Mouse (Mus musculus) ES-E14 (cell line): Measurements from ENCODE around the gene Tti1. TPM values are rescaled to one million over a fixed set of nuclear protein-coding genes. Genes with fewer than 3 reads are reported as not detected.

ENCODE experiments used
- DNase-seq: peaks from one replicate; pipeline ENCODE4 v3.0.0-alpha.2; 2013; ENCODE audit warnings: low read depth, low spot score
- H3K27ac ChIP-seq: 2 replicates; pipeline ENCODE4 v1.5.1; 2012; ENCODE audit warnings: low read depth, mild to moderate bottlenecking, low read length, moderate library complexity, mixed read lengths; ENCODE audit not compliant: poor library complexity, insufficient read depth, severe bottlenecking
- H3K36me3 ChIP-seq: 2 replicates; pipeline ENCODE4 v1.6.1; 2012; ENCODE audit warnings: mild to moderate bottlenecking, low read length, moderate library complexity, mixed read lengths; ENCODE audit not compliant: control insufficient read depth, poor library complexity, insufficient read depth, severe bottlenecking
- H3K4me1 ChIP-seq, 2 experiments: fragments of 150-350 bp in 1 of 2; sonication (generic) in 1 of 2; 2 replicates each; pipeline ENCODE4 v1.6.1; 2012; ENCODE audit warnings: low read length in 2 of 2, mild to moderate bottlenecking in 1 of 2, mixed read lengths in 1 of 2; ENCODE audit not compliant: control insufficient read depth in 2 of 2, insufficient read depth in 2 of 2, poor library complexity in 1 of 2
- H3K4me3 ChIP-seq, 2 experiments: fragments of 150-350 bp in 1 of 2; sonication (generic) in 1 of 2; 2 replicates each; pipeline ENCODE4 v1.5.1; 2012; ENCODE audit warnings: low read length in 2 of 2, low read depth in 1 of 2, mild to moderate bottlenecking in 1 of 2, mixed read lengths in 1 of 2; ENCODE audit not compliant: insufficient read depth in 1 of 2, poor library complexity in 1 of 2, severe bottlenecking in 1 of 2
- H3K9ac ChIP-seq: 2 replicates; pipeline ENCODE4 v1.6.1; 2012; ENCODE audit warnings: low read depth, mild to moderate bottlenecking, low read length, mixed read lengths; ENCODE audit not compliant: poor library complexity, insufficient read depth, severe bottlenecking
- H3K9me3 ChIP-seq: fragments of 150-350 bp; sonication (generic); 2 replicates; pipeline ENCODE4 v1.6.1; 2012; ENCODE audit warnings: low read depth, mild to moderate bottlenecking, low read length; ENCODE audit not compliant: control insufficient read depth, insufficient read depth
- CHD2 ChIP-seq: IDR thresholded peaks from 2 replicates; pipeline ENCODE4 v1.6.1; 2014; ENCODE audit warnings: mild to moderate bottlenecking, low read depth, low read length, inconsistent platforms
- HCFC1 ChIP-seq: IDR thresholded peaks from 2 replicates; pipeline ENCODE4 v1.6.1; 2012; ENCODE audit warnings: low read length, inconsistent platforms, borderline replicate concordance; ENCODE audit not compliant: insufficient read depth
- MAFK ChIP-seq: IDR thresholded peaks from 2 replicates; pipeline ENCODE4 v1.6.1; 2014; ENCODE audit warnings: mild to moderate bottlenecking, low read depth, low read length, inconsistent platforms; ENCODE audit not compliant: insufficient read depth
- ZC3H11A ChIP-seq: IDR thresholded peaks from 2 replicates; pipeline ENCODE4 v1.6.1; 2012; ENCODE audit warnings: low read depth, mild to moderate bottlenecking, inconsistent platforms, low read length, borderline replicate concordance
- ZNF384 ChIP-seq: IDR thresholded peaks from 2 replicates; pipeline ENCODE4 v1.6.1; 2012; ENCODE audit warnings: low read depth, low read length, inconsistent platforms
- in situ Hi-C, 2 experiments: fragments of 600-800 bp; cut with MboI; formaldehyde crosslinking; loops; one replicate each; pipeline ENCODE4 v1.15.1; 2025; ENCODE audit warnings: low sequenced_read_pairs in 2 of 2, inconsistent platforms in 1 of 2; ENCODE audit not compliant: unreplicated experiment in 2 of 2
- total RNA-seq: library from RNA; depleted of rRNA; stranded (reverse); fragments of 300-350 nt; gene quantifications from 2 replicates; pipeline ENCODE4 v1.2.3, GENCODE M21; 2012

Gene Tti1
- total RNA-seq, 1 experiment = 25.3 TPM

DNA sequence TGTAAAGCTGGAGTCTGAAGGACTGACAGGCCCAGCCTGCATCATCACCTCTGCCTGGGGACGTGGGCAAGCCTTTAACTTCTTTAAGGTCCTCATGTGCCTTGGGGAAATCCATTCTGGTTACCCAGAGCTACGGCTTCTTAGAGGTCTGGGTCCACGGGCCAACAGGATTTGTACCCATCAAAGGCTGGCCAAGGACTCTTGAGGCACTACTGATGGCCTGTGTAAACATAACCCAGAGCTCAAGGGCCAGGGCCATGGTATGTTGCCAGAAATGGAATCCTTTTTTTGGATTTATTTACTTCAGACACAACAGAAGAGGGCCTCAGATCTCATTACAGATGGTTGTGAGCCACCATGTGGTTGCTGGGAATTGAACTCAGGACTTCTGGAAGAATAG lies 45.5 kb downstream of the Tti1 start:
- DNase-seq = no peak
- in situ Hi-C loops = loop anchor here in 1 of 2 experiments (25.0 kb wide), 1 partner anchor 370 kb away; no protein-coding TSS in a partner anchor

DNA sequence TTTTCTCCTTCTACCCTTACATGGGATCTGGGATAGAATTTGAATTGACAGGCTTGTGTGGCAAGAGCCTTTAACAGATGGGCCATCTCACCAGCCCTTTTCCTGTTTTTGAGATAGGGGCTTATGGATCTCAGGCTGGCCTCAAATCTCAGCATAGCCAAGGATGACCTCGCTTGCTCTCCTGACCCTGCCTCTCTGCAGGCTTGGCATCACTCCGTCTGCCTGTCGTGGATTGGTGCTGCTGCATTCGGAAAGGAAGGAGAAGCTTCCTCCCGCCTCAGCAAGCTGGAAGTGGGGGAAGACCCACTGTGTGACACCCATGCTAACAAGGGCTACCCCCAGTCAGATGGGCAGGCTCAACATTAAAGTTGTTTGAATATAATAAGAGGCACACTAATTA lies 49.0 kb downstream of the Tti1 start:
- no peak for DNase-seq
- Histone ChIP-seq H3K9me3 (no peaks in the 10 kb centered on the region), H3K27ac (no peak overlapping the region), H3K4me3 (no peak overlapping the region), H3K9ac (no peak overlapping the region), H3K4me1 (peaks cover 0 to 17% of the 10 kb centered on the region in 2 experiments; a peak in 3 of 4 replicates), H3K36me3 (no peaks in the 10 kb centered on the region)
- in situ Hi-C loops = loop anchor here in 1 of 2 experiments (25.0 kb wide), 1 partner anchor 367 kb away; no protein-coding TSS in a partner anchor
- TF ChIP-seq HCFC1 = no peak
- no peak for TF ChIP-seq MAFK
- TF ChIP-seq ZC3H11A = no peak
- no peak for TF ChIP-seq ZNF384
- TF ChIP-seq CHD2 = no peak

More for the DNA sequence above, 45.5 kb downstream of the Tti1 start:
- Histone ChIP-seq H3K27ac (no peak overlapping the region), H3K4me3 (no peak overlapping the region), H3K9me3 (no peaks in the 10 kb centered on the region), H3K36me3 (no peaks in the 10 kb centered on the region), H3K9ac (no peak overlapping the region), H3K4me1 (no peaks in the 10 kb centered on the region; a peak in 1 of 4 replicates)
- TF ChIP-seq MAFK = no peak

DNA sequence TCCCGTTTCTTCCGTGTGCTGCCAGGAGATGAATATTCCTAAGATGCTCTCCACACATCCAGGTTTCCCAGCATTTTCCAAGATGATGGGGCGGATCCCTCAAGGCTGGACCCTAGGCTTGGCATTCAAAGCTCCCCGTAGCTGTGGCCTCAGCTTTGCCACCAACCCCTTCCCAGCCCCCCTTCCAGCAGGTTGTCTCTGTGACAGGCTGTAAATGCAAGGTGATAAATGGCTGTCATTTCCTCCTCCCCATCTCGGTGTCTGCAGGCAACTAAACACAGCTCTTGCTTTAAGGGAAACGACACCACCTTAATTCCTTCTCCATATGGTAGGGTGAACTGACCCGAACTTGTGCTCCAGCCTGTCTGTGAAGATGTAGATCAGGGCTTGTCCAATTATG lies 52.6 kb downstream of the Tti1 start:
- DNase-seq = no peak
- Histone ChIP-seq H3K9me3 (no peaks in the 10 kb centered on the region), H3K9ac (no peak overlapping the region), H3K4me3 (no peak overlapping the region), H3K27ac (no peak overlapping the region), H3K4me1 (peaks cover 0 to 17% of the 10 kb centered on the region in 2 experiments; a peak in 3 of 4 replicates), H3K36me3 (no peaks in the 10 kb centered on the region)
- no peak for TF ChIP-seq CHD2
- in situ Hi-C loops = loop anchor here in 1 of 2 experiments (25.0 kb wide), 1 partner anchor 363 kb away; no protein-coding TSS in a partner anchor

DNA sequence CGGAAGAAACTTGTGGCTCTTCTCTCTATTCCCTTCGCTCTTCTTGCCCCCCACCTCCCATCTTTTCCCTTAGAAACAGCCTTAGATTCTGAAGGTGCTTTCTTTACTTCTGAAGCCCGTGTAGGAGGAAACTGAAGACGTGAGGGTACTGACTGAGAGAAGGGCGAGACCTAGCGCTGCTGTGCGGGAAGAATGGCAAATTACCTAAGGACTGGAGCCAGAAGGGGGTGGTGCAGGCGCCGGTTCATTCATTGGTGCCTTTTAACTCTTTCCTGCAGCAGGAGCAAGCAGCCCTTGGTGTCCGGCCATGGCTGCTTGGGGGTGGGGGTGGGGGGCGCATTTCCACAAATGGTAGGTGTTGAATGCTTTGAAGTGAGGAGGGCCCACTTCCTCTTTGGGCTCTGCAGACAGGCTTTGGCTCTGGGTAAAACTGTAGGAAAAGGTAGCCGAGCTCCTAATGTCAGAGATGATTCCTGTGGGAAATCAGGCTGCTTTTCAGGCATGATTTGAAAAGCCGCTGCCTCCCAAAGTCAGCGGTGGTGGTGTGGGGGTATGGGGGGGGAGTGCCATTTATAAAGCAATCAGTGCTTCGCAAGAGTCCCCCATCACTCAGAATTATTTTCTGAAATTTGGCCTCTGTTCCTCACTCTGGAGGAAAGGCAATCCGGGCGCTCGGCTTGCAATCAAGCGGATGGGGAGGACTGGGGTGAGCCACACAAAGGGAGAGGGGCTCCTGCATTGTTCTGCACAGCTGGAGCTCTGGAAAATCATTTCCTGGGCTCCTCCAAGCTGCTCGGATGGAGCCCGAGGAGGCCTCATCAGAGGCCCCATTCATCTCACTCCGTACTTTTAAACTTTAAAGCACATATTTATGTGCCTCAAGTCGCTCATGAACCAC lies 53.4 kb downstream of the Tti1 start:
- H3K9me3 ChIP-seq = no peaks in the 10 kb centered on the region
- H3K36me3 ChIP-seq = no peaks in the 10 kb centered on the region
- no peak overlapping the region for H3K27ac ChIP-seq
- no peak overlapping the region for H3K4me3 ChIP-seq
- peaks cover 0 to 19% of the 10 kb centered on the region in 2 experiments; a peak in 3 of 4 replicates for H3K4me1 ChIP-seq
- no peak overlapping the region for H3K9ac ChIP-seq
- in situ Hi-C loops = loop anchor here in 1 of 2 experiments (25.0 kb wide), 1 partner anchor 363 kb away; no protein-coding TSS in a partner anchor
- DNase-seq = no peak
- TF ChIP-seq MAFK (no peak), CHD2 (no peak), HCFC1 (no peak), ZNF384 (no peak), ZC3H11A (no peak)

DNA sequence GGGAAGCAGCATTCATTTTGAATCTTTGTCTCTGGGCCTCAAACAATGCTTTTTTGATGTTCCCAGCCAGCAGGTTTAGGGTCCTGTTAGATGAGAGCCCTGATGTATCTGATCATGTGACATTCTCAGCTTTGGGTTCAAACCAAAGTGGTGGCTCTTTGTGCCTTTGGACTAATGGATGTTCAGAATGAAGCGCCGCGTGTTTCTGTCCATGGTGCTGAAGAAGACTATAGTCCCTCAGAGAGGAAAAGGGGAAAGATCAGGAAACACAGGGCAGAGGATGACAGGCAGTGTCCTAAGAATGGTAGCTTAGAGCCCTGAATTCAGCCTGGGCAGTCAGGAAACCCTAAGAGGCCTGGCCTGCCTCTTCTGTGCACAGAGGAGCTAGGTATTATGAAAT lies 57.6 kb downstream of the Tti1 start:
- Histone ChIP-seq H3K36me3 (no peaks in the 10 kb centered on the region), H3K4me3 (no peak overlapping the region), H3K27ac (no peak overlapping the region), H3K9ac (no peak overlapping the region), H3K9me3 (no peaks in the 10 kb centered on the region), H3K4me1 (peaks cover 0 to 23% of the 10 kb centered on the region in 2 experiments; a peak in 3 of 4 replicates)
- in situ Hi-C loops = no loop called here
- TF ChIP-seq CHD2 (no peak), HCFC1 (no peak), ZC3H11A (no peak), MAFK (no peak), ZNF384 (no peak)
- DNase-seq = peak; percentile 88
